9 mouse cellular contexts compared by ENCODE assay signal in genomic region chr1:152790254-152790653, GRCm38 (mm10). TPM values are rescaled to one million over a fixed set of nuclear protein-coding genes. Genes with fewer than 3 reads are reported as not detected.
A peak's percentile ranks its signal among the peaks of the same experiment; 100 is the strongest.
DNase-seq lines count a peak whose midpoint lies in the region; ATAC-seq and TF ChIP-seq lines count a peak whose summit lies in the region.
"Had no signal": no experiment of that assay in that cellular context is flagged by ENCODE, and none has a peak within 500 bp of the region (broad histone marks: within the 10 kb centered on the region; RNA-seq: fewer than 3 reads in every experiment).

No protein-coding gene starts in this region.

- no peak overlapping the region for H3K27ac ChIP-seq in embryonic facial prominence, embryonic 10.5 days (replicated peaks)
- H3K27ac ChIP-seq in intestine, postnatal 0 days (ENCODE audit: low read depth, low read length), result 0 out of 2 replicates have a peak overlapping the region, but pooled peaks have one; percentile 22
- no peak overlapping the region; the same call in 1 of the 2 replicates for H3K27ac ChIP-seq in lung, embryonic 15.5 days
- H3K27ac ChIP-seq: hindbrain, embryonic 15.5 days had no signal

- H3K9me3 ChIP-seq in embryonic facial prominence, embryonic 10.5 days, result no peaks in the 10 kb centered on the region
- H3K9me3 ChIP-seq in intestine, postnatal 0 days (ENCODE audit: control insufficient read depth), result no peaks in the 10 kb centered on the region
- H3K9me3 ChIP-seq in lung, embryonic 15.5 days, result no peaks in the 10 kb centered on the region
- H3K9me3 ChIP-seq: hindbrain, embryonic 15.5 days had no signal

- peaks cover 46% of the 10 kb centered on the region for H3K4me1 ChIP-seq in embryonic facial prominence, embryonic 10.5 days
- 0 out of 2 replicates have a peak, but pooled peaks cover 3% of the 10 kb centered on the region for H3K4me1 ChIP-seq in intestine, postnatal 0 days (replicated peaks; ENCODE audit: control insufficient read depth, insufficient read depth, low read length)
- peaks cover 14% of the 10 kb centered on the region; the same call in 1 of the 2 replicates for H3K4me1 ChIP-seq in lung, embryonic 15.5 days

- no peak overlapping the region for H3K4me3 ChIP-seq in embryonic facial prominence, embryonic 10.5 days
- H3K4me3 ChIP-seq in intestine, postnatal 0 days (ENCODE audit: low read depth, low read length), result no peak overlapping the region
- H3K4me3 ChIP-seq in lung, embryonic 15.5 days, result no peak overlapping the region
- H3K4me3 ChIP-seq: hindbrain, embryonic 15.5 days had no signal

- POLR2A ChIA-PET in Patski (lab: Charles Lee), result interaction anchor here (0.6 to 0.7 kb wide), 2 partner anchors 79 to 276 kb away, joined by 3 to 7 read pairs; no protein-coding TSS in a partner anchor

- no peaks in the 10 kb centered on the region for H3K27me3 ChIP-seq in Patski
- H3K27me3 ChIP-seq in embryonic facial prominence, embryonic 10.5 days (replicated peaks; ENCODE audit: low read depth, poor library complexity, severe bottlenecking), result no peaks in the 10 kb centered on the region
- no peaks in the 10 kb centered on the region for H3K27me3 ChIP-seq in intestine, postnatal 0 days (replicated peaks; ENCODE audit: control insufficient read depth, insufficient read depth, low read length)
- H3K27me3 ChIP-seq in lung, embryonic 15.5 days, result no peaks in the 10 kb centered on the region
- H3K27me3 ChIP-seq: hindbrain, embryonic 15.5 days had no signal

- in situ Hi-C loops in Patski (cut with MboI; ENCODE audit: low pct_unique_long_range_greater_than_20kb), result loop anchor here (5.0 kb wide), 2 partner anchors 112 to 302 kb away; partner anchors contain the start of gene Smg7

- H3K9ac ChIP-seq in intestine, postnatal 0 days (ENCODE audit: low read depth, low read length), result no peak overlapping the region
- no peak overlapping the region for H3K9ac ChIP-seq in lung, embryonic 15.5 days
- H3K9ac ChIP-seq: hindbrain, embryonic 15.5 days had no signal

- CTCF ChIA-PET in Patski (lab: Charles Lee), result interaction anchor here (0.6 to 1.6 kb wide), 6 partner anchors 11 to 103 kb away, joined by 3 to 6 read pairs (median 4); no protein-coding TSS in a partner anchor

- peak overlapping the region; percentile 48 for H3K4me2 ChIP-seq in intestine, postnatal 0 days (replicated peaks; ENCODE audit: low read depth)
- peak overlapping the region; percentile 3; the same call in 1 of the 2 replicates for H3K4me2 ChIP-seq in lung, embryonic 15.5 days
- H3K4me2 ChIP-seq: hindbrain, embryonic 15.5 days had no signal

- peak; percentile 72 for TF ChIP-seq CTCF in Patski (IDR thresholded peaks at IDR 0.05)
- TF ChIP-seq CTCF in intestine, postnatal 0 days (IDR thresholded peaks at IDR 0.05; ENCODE audit: low read depth), result peak; percentile 92

- no peaks in the 10 kb centered on the region for H3K36me3 ChIP-seq in embryonic facial prominence, embryonic 10.5 days (replicated peaks)
- H3K36me3 ChIP-seq in intestine, postnatal 0 days (ENCODE audit: control insufficient read depth, insufficient read depth), result no peaks in the 10 kb centered on the region
- H3K36me3 ChIP-seq in lung, embryonic 15.5 days, result no peaks in the 10 kb centered on the region
- H3K36me3 ChIP-seq: hindbrain, embryonic 15.5 days had no signal

- peak; percentile 38 to 46 for DNase-seq in left cerebral cortex, postnatal 14 days (ENCODE audit: low spot score in 2 of 2)
- DNase-seq in left cerebral cortex, postnatal 25 days (ENCODE audit: low spot score in 2 of 2), result no peak
- DNase-seq in Patski (ENCODE audit: low read depth, low spot score), result no peak
- peak; percentile 43 for DNase-seq in embryonic facial prominence, embryonic 10.5 days (ENCODE audit: low spot score)
- peak; percentile 51 for DNase-seq in thymus, postnatal 0 days (ENCODE audit: low spot score)
- DNase-seq in urinary bladder, adult 18-20 months (ENCODE audit: low spot score in 2 of 2), result no peak

- ATAC-seq in Patski, result no peak
- ATAC-seq in intestine, postnatal 0 days, result peak; percentile 78
- no peak for ATAC-seq in lung, embryonic 15.5 days (ENCODE audit: borderline replicate concordance, extremely low read depth, low FRiP score, low TSS enrichment)

- intact Hi-C loops in left cerebral cortex, postnatal 14 days (cut with DNase I), result loop anchor here (5.0 kb wide), 1 partner anchor 112 kb away; the partner anchor contains the start of gene Smg7
- intact Hi-C loops in left cerebral cortex, postnatal 25 days (cut with DNase I), result loop anchor here (5.0 kb wide), 2 partner anchors 47 to 112 kb away; partner anchors contain the start of gene Smg7

- 27% methylated on average over 12 of the region's 12 CpGs for WGBS in embryonic facial prominence, embryonic 10.5 days
- 18% methylated on average over 12 of the region's 12 CpGs for WGBS in intestine, postnatal 0 days
- WGBS in lung, embryonic 15.5 days, result 35% methylated on average over 12 of the region's 12 CpGs

RNA-seq across cellular contexts. Expression of gene Ncf2, which starts 9.7 kb away (rescaled TPM):
- 1 to 10 TPM; 3.4 to 3.9 TPM for total RNA-seq in left cerebral cortex, postnatal 14 days (2021)
- total RNA-seq in left cerebral cortex, postnatal 25 days (2021), result 1 to 10 TPM; 4.1 to 4.7 TPM
- polyA plus RNA-seq in Patski (2021), result 0.18 TPM
- polyA plus RNA-seq in embryonic facial prominence, embryonic 10.5 days (2016; fragmentation: Nextera tagmentation; extraction: Ambion mirVana), result 2.2 and 2.6 TPM in 2 replicates
- 9.1 and 9.7 TPM in 2 replicates for polyA plus RNA-seq in intestine, postnatal 0 days (2015; fragmentation: Nextera tagmentation; extraction: Ambion mirVana)
- 4.0 and 5.5 TPM in 2 replicates for polyA plus RNA-seq in lung, embryonic 15.5 days (2015; fragmentation: Nextera tagmentation; extraction: Ambion mirVana)
- 9.0 and 10.0 TPM in 2 replicates for polyA plus RNA-seq in thymus, postnatal 0 days (2015; fragmentation: Nextera tagmentation; extraction: Ambion mirVana)

RNA-seq across cellular contexts. Expression of gene Arpc5, which starts 23.9 kb away (rescaled TPM):
- 100 to 1,000 TPM; 146 to 147 TPM for total RNA-seq in left cerebral cortex, postnatal 14 days (2021)
- 100 to 1,000 TPM; 101 to 107 TPM for total RNA-seq in left cerebral cortex, postnatal 25 days (2021)
- 127 TPM for polyA plus RNA-seq in Patski (2021)
- 198 and 199 TPM in 2 replicates for polyA plus RNA-seq in embryonic facial prominence, embryonic 10.5 days (2016; fragmentation: Nextera tagmentation; extraction: Ambion mirVana)
- polyA plus RNA-seq in intestine, postnatal 0 days (2015; fragmentation: Nextera tagmentation; extraction: Ambion mirVana), result 460 and 468 TPM in 2 replicates
- 261 and 279 TPM in 2 replicates for polyA plus RNA-seq in lung, embryonic 15.5 days (2015; fragmentation: Nextera tagmentation; extraction: Ambion mirVana)
- polyA plus RNA-seq in thymus, postnatal 0 days (2015; fragmentation: Nextera tagmentation; extraction: Ambion mirVana), result 499 and 510 TPM in 2 replicates

RNA-seq across cellular contexts. Expression of gene Rgl1, which starts 24.1 kb away (rescaled TPM):
- total RNA-seq in left cerebral cortex, postnatal 14 days (2021), result 100 to 1,000 TPM; 103 to 105 TPM
- total RNA-seq in left cerebral cortex, postnatal 25 days (2021), result 100 to 1,000 TPM; 121 to 148 TPM
- 51.6 TPM for polyA plus RNA-seq in Patski (2021)
- 28.0 and 30.8 TPM in 2 replicates for polyA plus RNA-seq in embryonic facial prominence, embryonic 10.5 days (2016; fragmentation: Nextera tagmentation; extraction: Ambion mirVana)
- 39.4 and 43.5 TPM in 2 replicates for polyA plus RNA-seq in intestine, postnatal 0 days (2015; fragmentation: Nextera tagmentation; extraction: Ambion mirVana)
- 42.7 and 47.1 TPM in 2 replicates for polyA plus RNA-seq in lung, embryonic 15.5 days (2015; fragmentation: Nextera tagmentation; extraction: Ambion mirVana)
- polyA plus RNA-seq in thymus, postnatal 0 days (2015; fragmentation: Nextera tagmentation; extraction: Ambion mirVana), result 9.8 and 10.4 TPM in 2 replicates

RNA-seq across cellular contexts. Expression of gene Apobec4, which starts 39.9 kb away (rescaled TPM):
- total RNA-seq in left cerebral cortex, postnatal 14 days (2021), result not detected
- not detected for total RNA-seq in left cerebral cortex, postnatal 25 days (2021)
- polyA plus RNA-seq in Patski (2021), result not detected
- not detected in 2 replicates for polyA plus RNA-seq in embryonic facial prominence, embryonic 10.5 days (2016; fragmentation: Nextera tagmentation; extraction: Ambion mirVana)
- polyA plus RNA-seq in intestine, postnatal 0 days (2015; fragmentation: Nextera tagmentation; extraction: Ambion mirVana), result not detected in 2 replicates
- polyA plus RNA-seq in lung, embryonic 15.5 days (2015; fragmentation: Nextera tagmentation; extraction: Ambion mirVana), result 0.12 TPM in 1 of 2 replicates, not detected in the other
- polyA plus RNA-seq in thymus, postnatal 0 days (2015; fragmentation: Nextera tagmentation; extraction: Ambion mirVana), result not detected in 2 replicates
- polyA plus RNA-seq: hindbrain, embryonic 15.5 days had no signal

Comparison
In these comparisons a context has a peak if more than half of its experiments do, and no peak if none do; other contexts are left out.
1. DNase-seq: peak in left cerebral cortex, postnatal 14 days (2 of 2), embryonic facial prominence, embryonic 10.5 days (single experiment) and thymus, postnatal 0 days (single experiment); none in left cerebral cortex, postnatal 25 days (0 of 2), Patski (single experiment) and urinary bladder, adult 18-20 months (0 of 2).